Mouse (Mus musculus) ES-Bruce4 (cell line): ENCODE results near the gene Pacrg. TPM values are rescaled to one million over a fixed set of nuclear protein-coding genes. Genes with fewer than 3 reads are reported as not detected.

Source experiments
- H3K27ac ChIP-seq: 2 replicates; pipeline ENCODE4 v1.5.1; 2012; ENCODE audit warnings: low read length, inconsistent platforms; ENCODE audit not compliant: insufficient read depth
- H3K27me3 ChIP-seq: 2 replicates; pipeline ENCODE4 v1.6.1; 2012; ENCODE audit warnings: mild to moderate bottlenecking, low read length, inconsistent platforms; ENCODE audit not compliant: control insufficient read depth, poor library complexity, insufficient read depth, severe bottlenecking
- H3K36me3 ChIP-seq: 2 replicates; pipeline ENCODE4 v1.6.1; 2012; ENCODE audit warnings: inconsistent platforms, mild to moderate bottlenecking, low read length, moderate library complexity; ENCODE audit not compliant: control insufficient read depth, poor library complexity, insufficient read depth, severe bottlenecking
- H3K4me1 ChIP-seq: one replicate; pipeline ENCODE4 v1.8.1; 2011; ENCODE audit warnings: low read length; ENCODE audit not compliant: control insufficient read depth, insufficient read depth
- H3K4me3 ChIP-seq: 2 replicates; pipeline ENCODE4 v1.5.1; 2011; ENCODE audit warnings: low read depth, mild to moderate bottlenecking, low read length
- H3K9ac ChIP-seq: 2 replicates; pipeline ENCODE4 v1.6.1; 2012; ENCODE audit warnings: low read depth, mild to moderate bottlenecking, inconsistent platforms; ENCODE audit not compliant: poor library complexity, severe bottlenecking
- H3K9me3 ChIP-seq: replicated peaks from 2 replicates; pipeline ENCODE4 v1.6.1; 2012; ENCODE audit warnings: mild to moderate bottlenecking, low read length, inconsistent platforms; ENCODE audit not compliant: control insufficient read depth, poor library complexity, insufficient read depth, severe bottlenecking
- CTCF ChIP-seq: IDR thresholded peaks from one replicate; pipeline ENCODE4 v1.8.1; 2011; ENCODE audit warnings: low read depth, low read length
- EP300 ChIP-seq: IDR thresholded peaks from 2 replicates; pipeline ENCODE4 v1.6.1; 2011; ENCODE audit warnings: low read depth, low read length; ENCODE audit not compliant: insufficient read depth
- POLR2A ChIP-seq: IDR thresholded peaks from one replicate; pipeline ENCODE4 v1.8.1; 2011; ENCODE audit warnings: low read length; ENCODE audit not compliant: insufficient read depth
- polyA plus RNA-seq: library from polyadenylated mRNA; stranded (reverse); fragments of >200 nt; gene quantifications from 2 replicates; pipeline ENCODE4 v1.2.4, GENCODE M21; 2011; ENCODE audit warnings: low read depth; ENCODE audit not compliant: missing spikeins, insufficient read depth, insufficient read length

Gene Pacrg
- polyA plus RNA-seq, 1 experiment: 0.54 TPM

DNA sequence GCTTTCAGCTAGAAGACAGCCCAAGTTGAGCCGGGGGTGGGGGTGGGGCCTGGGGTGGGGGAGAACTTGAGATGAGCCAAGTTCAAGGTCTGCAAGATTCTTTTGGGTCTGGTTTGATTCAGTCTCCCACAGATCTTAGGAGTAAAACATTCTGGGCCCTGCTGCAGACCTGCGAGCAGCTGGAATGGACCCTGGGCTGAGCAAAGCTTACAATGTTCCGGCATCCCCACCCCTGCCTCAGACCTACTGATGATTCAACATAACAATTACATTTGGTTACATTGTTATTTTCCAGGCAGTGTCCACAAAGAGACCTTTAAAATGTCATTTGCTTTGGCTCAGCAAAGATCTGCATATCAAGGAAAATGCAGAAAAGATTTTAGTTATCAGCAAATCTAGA is 272.7 kb downstream of the Pacrg start:
- Histone ChIP-seq H3K36me3 (no peaks in the 10 kb centered on the region), H3K4me3 (no peak overlapping the region), H3K27me3 (no peaks in the 10 kb centered on the region), H3K9me3 (no peaks in the 10 kb centered on the region), H3K9ac (no peak overlapping the region), H3K27ac (no peak overlapping the region), H3K4me1 (peaks cover 5% of the 10 kb centered on the region)
- TF ChIP-seq CTCF (no peak), POLR2A (no peak), EP300 (peak; percentile 60; the same call in 1 of the 2 replicates)

DNA sequence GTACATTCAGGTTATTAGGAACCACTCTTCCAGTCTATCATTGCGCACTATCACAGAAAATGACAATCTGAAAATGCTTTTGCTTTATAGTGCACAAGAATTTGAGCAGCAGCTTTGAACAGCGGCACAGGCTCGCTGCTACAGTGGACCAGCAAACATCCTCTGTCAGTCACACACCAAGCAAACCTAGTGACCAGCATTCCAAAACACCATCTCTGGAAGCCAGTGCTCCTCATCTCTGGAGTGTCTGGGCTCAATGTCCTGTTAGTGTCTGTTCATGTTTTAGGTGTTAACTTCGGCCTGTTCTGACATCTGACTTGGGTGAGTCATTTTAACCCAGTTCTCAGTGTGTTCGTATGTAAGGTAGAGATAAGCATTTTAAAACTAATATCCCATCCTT is 275.9 kb downstream of the Pacrg start:
- no peaks in the 10 kb centered on the region for H3K9me3 ChIP-seq
- no peak overlapping the region for H3K27ac ChIP-seq
- no peak overlapping the region for H3K9ac ChIP-seq
- TF ChIP-seq CTCF (no peak), EP300 (no peak), POLR2A (no peak)
- H3K4me1 ChIP-seq: peaks cover 5% of the 10 kb centered on the region
- H3K36me3 ChIP-seq: no peaks in the 10 kb centered on the region
- H3K4me3 ChIP-seq: no peak overlapping the region
- no peaks in the 10 kb centered on the region for H3K27me3 ChIP-seq

DNA sequence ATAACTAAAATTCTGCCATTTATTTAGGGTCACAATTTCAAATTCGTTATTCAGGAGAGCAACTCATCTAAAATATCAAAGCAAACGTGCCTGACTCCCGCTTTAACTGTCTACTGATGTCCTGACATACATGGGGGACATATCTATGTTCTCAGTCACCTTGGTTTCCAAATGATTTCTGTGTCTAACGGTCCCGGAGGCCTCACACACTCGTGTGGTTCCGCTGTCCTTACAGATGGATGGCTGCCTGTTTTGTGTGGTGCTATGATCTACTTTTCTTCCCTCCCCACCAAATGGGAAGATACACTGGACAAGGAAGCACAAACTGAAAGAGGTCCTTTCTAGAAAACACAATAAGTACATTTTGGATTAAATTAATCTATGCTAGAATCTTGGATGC is 277.2 kb downstream of the Pacrg start:
- Histone ChIP-seq H3K9me3 (no peaks in the 10 kb centered on the region), H3K27ac (no peak overlapping the region), H3K27me3 (no peaks in the 10 kb centered on the region), H3K4me3 (no peak overlapping the region), H3K9ac (no peak overlapping the region), H3K4me1 (peaks cover 4% of the 10 kb centered on the region), H3K36me3 (no peaks in the 10 kb centered on the region)
- TF ChIP-seq POLR2A (no peak), CTCF (no peak), EP300 (no peak)

DNA sequence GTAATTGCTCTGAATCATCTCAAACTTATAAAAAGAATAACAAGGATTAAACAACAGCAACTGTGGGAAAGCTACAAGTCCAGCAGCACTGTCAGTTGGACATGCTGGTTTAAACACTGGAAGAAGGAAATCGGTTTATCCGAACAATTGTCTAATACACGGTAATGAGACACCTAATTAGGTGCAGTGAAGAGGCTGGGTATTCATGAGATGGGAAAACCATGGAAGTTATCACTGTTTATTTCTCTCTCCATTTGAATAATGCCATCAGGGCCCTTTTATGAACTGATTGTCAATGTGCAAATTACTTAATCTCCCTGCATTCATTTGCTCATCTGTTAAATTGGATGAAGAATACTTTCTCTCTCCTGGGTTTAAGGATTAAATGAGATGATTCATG is 280.1 kb downstream of the Pacrg start:
- no peak overlapping the region for H3K27ac ChIP-seq
- H3K27me3 ChIP-seq: no peaks in the 10 kb centered on the region
- no peaks in the 10 kb centered on the region for H3K4me1 ChIP-seq
- H3K9ac ChIP-seq: no peak overlapping the region
- TF ChIP-seq POLR2A: no peak
- TF ChIP-seq CTCF: no peak
- TF ChIP-seq EP300: no peak
- no peak overlapping the region for H3K4me3 ChIP-seq
- H3K9me3 ChIP-seq: no peaks in the 10 kb centered on the region
- H3K36me3 ChIP-seq: no peaks in the 10 kb centered on the region

DNA sequence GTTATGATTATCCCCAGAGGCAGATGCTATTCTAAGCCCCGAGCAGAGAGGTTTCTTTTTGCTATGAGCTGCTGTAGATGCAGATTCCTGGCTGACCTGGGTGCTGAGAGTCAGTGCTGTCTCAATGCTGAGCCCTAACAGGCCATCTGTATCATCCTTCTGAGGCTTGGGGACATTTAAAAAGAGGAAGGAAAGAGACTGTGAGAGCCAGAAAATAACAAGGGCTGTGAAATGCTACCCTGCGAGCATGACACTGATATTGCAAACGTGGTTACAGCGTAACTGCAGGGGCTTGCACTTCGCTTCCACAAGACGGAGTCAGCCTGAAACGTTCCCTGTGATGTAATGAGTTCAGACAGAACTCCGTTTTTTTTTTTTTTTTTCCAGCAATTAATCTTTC is 281.4 kb downstream of the Pacrg start:
- Histone ChIP-seq H3K4me3 (no peak overlapping the region), H3K27ac (no peak overlapping the region), H3K4me1 (no peaks in the 10 kb centered on the region), H3K9me3 (no peaks in the 10 kb centered on the region), H3K27me3 (no peaks in the 10 kb centered on the region), H3K36me3 (no peaks in the 10 kb centered on the region), H3K9ac (no peak overlapping the region)
- TF ChIP-seq CTCF: no peak
- TF ChIP-seq POLR2A: no peak
- TF ChIP-seq EP300: no peak

DNA sequence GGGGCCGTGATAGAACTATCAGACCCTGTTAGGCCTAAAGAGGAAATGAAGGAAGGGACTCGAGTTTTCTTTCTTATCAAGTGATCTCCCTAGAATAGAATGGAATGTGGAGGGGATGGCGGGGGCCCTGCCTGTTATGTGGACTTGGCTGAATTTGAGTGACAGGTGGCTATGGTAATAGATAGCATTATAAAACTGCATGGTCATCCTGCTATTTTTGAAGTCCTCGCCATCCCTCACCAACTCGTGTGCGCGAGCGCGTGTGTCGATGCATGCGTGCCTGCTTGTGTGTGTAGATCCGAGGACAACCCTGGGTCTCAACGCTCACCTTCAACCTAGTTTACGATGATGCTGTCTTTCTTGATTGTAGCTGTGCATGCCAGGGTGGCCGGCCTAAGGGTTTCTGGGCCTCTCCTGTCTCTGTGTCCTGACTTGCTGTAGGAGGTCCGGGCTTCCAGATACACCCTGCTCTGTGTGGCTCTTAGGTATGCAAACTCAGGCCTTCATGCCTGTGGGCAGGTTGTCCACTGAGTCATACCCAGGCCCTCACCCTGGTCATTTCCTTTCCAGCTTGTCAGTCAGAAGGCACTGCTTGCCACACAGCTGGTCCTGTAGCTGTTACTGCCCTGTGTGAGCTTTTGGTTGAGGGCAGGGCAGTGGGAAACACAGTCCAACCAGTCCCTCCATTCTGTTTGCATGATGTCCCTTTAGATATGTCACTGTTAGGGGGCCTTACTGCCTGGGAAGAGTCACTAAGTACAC is 287.6 kb downstream of the Pacrg start:
- Histone ChIP-seq H3K9ac (no peak overlapping the region), H3K4me1 (no peaks in the 10 kb centered on the region), H3K27ac (no peak overlapping the region), H3K36me3 (no peaks in the 10 kb centered on the region), H3K27me3 (no peaks in the 10 kb centered on the region), H3K9me3 (no peaks in the 10 kb centered on the region), H3K4me3 (no peak overlapping the region)
- TF ChIP-seq POLR2A (no peak), CTCF (no peak), EP300 (no peak)
